Mouse (Mus musculus) retina, postnatal 1 day (tissue): ENCODE measurements at regions not wholly inside any gene's neighbourhood (a gene's known extent, or its start where the extent isn't known, plus 50 kb on each side); places are given as distances from the start of the nearest gene placed in this dataset.
"Not testable (repeated sequence)": the region's sequence is repeated elsewhere in the genome, so short reads cannot be mapped to it uniquely, and the experiment has no call there.

Experiments used
- DNase-seq: peaks from one replicate; pipeline ENCODE4 v3.0.0-alpha.2; 2012

DNA sequence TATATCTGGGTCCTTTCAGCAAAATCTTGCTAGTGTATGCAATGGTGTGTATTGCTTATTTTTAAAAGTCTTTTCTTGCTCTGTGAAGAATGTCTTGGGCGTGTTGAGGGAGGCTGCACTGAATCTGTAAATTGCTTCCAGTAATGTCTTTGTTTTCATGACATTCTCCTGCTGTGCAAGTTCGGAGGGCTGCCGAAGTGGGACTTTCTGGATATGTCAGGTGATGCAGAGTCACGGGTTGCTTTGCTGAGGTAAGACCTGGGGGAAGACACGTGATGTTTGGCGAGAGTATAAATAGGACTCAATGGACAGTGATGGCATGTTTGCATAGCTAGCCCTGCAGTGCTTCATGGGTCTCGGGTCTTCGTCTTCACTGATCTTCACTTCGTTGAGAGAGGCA lies 329.2 kb upstream of the Nr5a2 start:
- no peak for DNase-seq

DNA sequence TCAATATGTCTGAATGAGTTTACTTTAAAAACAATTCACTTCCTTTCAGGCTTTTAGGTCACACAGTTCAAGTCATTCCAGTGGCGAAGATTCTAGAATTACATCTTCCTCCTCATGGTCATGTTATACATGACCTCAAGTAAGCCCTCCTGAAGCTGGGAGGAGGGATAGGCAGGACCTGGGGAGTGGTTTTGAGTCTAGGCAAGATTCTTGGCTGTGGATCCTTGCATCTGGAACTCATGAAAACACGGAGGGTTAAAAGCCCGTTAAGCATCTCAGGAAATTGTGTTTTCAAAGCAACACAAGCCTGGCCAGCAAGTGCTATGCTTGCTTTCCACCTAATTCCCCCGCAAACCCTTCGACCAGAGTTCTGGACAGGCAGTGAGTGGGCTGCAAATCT lies 323.0 kb upstream of the Nr5a2 start:
- DNase-seq, result no peak

DNA sequence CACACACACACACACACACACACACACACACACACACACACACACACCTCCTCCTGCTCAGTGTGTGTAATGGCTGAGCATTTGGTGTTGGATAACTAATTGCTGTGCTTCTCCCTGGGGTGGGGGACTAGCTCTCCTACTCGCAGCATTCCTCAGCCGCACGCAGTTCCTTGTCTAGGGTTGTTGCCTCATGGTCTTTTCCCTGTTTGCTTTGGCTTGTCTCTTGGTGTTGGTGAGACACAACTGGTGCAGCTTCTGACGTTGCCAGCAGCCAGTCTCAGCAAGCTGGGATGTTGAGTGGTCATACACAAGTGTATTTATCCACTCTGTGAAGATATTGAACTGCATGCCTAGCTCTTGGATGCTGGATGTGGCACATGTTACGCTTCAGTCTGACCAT lies 322.2 kb upstream of the Nr5a2 start:
- DNase-seq, result no peak

DNA sequence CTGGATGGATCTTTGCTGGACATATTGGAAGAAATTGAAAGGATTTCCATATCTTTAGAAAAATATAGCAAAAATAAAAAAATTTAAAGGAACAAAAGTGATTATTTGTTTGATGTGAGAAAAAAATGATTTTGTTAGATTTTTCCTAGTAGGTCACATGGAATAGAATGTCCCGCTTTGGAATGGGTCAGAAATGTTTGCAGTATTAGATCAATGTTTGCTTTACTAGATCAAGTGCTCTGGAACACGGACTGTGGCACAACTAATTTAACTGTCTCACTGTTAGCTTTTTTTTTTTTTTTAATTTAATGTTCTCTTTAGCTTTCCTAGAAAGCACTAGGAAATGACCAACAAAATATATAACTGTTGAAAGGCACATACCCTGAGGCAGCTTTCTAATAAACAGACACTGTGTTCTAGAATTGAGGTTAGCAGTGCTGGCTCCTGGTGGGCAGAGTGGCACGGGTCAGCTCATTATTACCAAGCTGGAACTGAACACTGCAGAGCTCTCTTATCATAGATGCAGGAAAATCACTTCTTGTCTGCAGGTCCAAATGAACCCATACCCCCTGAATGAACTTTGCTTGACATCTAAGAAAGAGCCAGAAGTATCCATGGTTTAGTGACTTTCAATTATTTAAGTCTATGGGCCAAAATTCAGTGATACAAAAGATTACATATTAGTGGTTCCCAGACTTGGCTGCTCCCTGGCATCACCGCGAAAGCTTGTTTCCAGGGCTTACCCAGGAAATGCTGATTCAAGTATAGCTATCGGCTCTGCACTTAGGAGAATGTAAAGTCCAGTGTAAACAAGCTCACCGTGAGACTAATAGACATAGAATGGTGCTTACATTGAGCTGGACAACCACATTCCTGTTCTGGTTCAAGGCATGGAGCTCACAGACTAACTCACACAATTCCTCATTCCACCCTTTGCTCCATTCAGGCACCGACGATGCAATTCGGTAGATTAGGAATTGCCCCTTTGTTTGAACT lies 320.4 kb upstream of the Nr5a2 start:
- DNase-seq, result no peak

DNA sequence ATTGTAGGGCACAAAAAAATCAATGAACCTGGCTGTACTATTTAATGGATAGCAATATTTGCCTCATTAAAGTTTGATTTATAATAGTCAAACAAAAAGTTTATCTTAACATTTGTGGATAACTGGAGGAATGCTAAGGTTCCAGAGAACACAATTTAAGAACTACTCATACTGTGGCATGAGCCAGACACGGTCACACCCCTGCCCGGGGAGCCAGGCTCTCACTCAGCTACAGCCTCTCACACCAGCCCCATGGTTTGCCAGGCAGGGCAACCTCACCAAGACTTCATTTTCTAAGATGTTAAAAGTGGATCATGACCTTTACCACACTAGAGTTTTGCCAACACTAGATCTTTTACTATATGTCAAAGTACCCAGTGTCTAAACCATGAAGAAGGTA lies 319.7 kb upstream of the Nr5a2 start:
- DNase-seq, result no peak

DNA sequence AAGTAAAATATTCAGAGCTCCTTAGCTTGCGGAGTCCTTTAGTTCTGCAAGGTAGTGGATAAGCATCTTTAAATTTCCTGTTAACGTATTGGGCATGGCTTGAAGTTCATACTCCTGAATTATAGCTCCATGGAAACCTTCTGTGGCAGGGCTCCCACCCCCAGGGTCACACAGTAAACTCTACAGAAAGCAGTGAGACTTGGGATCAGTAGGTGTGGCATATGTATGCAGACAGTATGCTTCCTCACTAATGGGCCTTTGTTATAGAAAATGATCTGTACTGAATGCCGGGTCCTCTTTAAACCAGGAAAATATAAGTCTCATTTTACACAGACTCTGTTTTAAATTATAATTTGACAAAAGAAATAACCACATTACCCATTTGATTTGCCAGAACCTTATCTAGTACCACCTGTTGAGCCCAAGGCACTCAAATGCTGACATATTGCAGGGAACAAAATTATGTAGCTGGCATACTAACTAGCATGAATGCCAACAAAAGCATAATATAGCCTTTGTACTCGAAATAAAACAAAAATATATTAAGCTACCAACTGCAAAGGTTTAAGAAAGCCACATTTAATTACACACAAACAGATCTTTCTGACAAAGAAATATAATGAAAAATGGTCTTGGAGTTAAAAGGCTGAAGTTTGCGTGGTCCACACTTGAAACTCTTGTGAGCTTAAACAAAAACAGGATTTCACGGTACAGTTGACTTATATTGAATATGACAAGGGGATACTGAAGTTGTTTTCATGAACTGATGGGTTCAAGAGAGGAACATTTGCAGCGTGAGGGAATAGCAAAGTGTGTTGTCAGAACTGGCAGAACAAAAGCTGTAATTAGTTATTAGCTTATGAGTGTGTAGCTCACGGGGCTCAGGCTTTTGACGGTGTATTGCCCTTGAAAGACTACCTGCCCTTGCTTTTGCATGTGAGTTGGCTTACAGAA lies 310.7 kb upstream of the Nr5a2 start:
- peak; percentile 81 for DNase-seq

DNA sequence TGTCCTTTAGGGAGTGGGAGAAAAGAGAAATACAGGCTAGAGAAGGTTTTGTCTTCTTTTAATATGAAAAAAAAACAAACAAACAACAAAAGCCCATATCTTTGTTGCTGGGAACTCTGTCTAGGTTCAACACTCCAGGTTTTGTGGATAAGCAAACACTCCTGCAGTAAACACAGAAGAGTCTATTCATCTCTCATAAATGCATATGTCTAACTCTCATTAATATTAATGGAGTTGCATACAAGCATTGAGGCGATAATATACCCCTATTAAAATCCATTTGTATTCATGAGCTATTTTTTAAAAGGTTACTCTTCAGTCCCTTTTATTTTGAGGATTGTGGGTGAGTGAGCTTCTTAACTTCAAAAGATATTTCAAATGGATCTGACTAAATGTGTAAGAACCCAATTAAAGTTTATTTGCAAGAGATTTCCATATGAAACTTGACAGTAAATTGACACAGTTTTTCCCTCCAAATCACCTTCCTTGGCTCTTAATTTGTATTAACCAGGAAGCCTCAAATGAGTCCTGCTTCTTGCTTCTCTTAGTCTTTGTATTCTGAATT lies 302.6 kb upstream of the Nr5a2 start:
- DNase-seq, result no peak

DNA sequence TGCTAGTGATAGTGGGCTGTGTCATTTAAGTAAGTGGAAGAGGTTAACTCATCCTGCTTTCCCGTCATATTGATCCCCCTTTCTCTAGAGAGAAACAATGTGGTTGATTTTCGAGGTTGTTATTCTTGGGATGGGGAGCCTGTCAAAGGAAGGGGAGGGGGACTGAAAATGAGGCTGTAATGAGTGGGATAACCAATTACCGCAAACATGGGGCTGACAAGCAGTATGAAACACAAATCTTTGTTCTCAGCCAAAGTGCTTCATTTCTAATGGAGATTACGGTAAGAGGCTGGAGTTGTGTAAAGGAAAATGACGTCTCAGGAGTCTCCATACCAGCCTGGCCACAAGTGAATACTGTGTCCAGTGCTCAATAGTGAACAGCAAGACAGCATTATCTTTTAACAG lies 301.9 kb upstream of the Nr5a2 start:
- DNase-seq, result peak; percentile 47

DNA sequence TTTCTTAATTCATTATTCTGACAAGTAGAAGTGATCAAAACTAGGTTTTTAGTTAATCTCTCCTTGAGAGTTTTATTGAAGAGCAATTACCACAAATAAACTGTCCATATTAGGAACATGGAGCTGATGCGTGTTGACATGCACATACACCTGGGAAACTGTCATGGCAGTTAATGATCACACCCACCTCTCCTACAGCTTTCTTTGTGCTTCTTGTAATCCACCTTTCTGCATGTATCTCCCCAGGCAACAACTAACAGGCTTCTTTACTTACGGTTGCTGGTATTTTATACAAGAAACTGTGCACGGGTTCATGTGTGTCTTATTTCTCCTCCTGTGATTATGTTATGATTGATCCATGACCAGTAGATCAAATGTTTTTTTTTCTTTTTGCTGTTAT lies 296.0 kb upstream of the Nr5a2 start:
- DNase-seq, result no peak

DNA sequence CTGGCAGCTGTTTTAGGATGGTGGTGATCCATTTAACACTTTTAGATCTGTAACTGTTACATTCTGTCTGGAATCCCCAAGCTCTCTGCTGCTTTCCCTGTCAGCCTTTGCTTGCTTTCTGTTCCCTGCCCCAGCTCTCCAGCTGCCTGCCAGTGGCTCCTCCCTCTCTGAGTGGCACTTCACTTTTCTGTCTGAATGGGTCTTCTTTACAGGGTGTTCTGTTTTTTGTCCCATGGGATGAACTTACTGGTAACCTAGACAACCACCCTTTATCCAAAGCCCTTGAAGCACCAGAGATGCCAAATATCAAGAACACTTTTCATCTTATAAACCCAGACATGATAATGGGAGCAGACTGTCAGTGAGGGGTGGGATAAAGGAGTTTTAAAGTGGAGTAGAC lies 294.8 kb upstream of the Nr5a2 start:
- peak; percentile 15 for DNase-seq

DNA sequence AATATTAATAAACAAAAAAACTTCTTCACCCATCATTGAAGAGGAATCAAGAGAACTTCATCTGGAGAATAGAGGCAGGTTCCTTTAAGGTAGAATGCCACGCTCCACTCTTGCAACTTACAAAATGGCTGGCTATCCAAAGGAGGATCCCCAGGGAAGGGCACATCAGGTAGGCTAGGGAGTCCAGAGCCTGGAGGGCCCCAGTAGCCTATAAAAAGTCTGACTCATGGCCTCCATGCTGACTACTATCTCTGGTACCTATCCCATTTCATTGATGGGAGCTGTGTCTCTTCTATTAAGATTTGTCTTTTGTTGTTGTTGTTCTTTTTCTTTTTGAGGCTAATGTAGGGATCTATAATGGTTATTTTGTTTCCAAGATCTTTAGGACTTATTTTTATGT lies 294.4 kb upstream of the Nr5a2 start:
- DNase-seq, result no peak

DNA sequence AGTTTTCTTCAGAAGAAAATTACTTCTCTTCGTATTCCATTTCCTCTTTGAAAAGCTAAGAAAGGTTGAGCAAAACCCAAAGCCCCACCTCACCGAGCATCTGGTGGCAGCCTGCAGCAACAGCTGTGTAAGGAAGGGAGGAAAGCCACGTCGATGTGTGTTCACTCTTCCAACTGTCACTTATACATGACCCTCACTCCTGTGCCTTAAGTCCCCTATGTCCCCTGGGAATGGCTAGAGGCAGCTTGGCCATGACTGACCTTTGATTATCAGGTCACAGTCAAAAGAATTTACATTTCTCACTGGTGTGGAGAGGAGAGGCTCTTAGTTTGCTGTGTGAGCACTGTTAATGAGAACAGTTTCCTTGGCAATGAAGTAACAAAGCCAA lies 266.8 kb upstream of the Nr5a2 start:
- no peak for DNase-seq

DNA sequence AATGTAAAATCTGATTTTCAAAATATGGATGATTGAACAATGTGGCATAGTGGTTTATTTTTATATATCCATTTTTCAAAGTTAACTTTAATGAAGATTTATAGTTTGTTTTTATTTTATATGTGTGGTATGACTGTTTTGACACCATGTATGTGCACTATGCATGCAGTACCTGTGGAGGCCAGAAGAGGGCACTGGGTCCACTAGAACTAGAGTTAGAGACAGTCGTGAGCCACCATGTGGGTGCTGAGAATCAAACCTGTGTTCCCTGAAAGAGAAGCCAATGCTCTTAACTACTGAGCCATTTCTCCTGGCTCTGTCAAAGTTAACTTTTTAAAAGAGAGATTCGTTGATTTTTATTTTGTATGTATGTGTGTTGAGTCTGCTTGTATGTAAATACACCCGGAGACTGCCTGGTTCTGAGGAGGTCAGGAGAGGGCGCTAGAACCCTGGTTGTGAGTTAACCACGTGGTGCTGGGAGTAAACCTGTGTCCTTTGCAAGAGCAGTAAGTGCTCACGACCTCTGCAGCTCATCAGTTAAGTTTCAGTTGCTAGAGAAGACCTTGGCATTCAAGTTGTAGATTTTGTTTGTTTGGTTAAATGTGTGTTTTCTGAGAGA lies 266.3 kb upstream of the Nr5a2 start:
- peak; percentile 11 for DNase-seq

DNA sequence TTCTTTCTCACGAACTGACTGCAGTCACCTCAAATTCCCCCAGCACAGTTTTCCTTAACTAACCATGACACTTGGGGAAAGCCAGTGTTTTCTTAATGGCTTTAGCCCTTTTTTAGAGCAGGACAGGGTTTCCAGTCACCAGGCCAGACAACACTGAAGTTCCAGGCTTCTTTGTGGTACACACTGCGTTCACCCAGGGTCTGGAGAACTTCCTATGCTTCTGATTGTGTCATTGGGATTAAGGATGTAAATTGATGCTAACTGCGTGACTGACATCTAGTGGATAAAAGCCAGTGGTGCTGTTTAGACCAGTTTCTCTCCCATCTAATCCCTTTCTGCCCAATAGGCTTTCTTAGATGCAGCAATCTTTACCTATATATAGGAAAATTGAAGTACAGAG lies 265.2 kb upstream of the Nr5a2 start:
- DNase-seq, result peak; percentile 86

DNA sequence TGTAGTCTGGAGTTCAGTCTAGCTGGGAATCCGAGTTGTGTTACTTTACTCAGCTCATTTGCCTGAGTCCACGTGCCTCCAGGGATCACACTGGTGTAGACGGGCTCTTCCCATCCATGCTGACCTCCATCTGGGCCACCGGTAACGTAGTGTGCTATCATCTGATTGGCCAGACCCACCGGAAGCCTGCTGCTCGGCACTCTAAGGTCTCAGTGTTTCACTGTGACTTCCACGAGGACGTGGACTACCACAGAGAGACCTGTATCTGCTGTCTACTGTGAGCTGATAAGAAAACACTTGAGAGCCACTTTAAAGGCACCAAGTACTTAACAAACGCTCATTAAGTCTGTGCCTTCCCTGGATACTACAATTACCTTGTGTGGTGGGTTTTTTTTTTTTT lies 262.8 kb upstream of the Nr5a2 start:
- peak; percentile 10 for DNase-seq

DNA sequence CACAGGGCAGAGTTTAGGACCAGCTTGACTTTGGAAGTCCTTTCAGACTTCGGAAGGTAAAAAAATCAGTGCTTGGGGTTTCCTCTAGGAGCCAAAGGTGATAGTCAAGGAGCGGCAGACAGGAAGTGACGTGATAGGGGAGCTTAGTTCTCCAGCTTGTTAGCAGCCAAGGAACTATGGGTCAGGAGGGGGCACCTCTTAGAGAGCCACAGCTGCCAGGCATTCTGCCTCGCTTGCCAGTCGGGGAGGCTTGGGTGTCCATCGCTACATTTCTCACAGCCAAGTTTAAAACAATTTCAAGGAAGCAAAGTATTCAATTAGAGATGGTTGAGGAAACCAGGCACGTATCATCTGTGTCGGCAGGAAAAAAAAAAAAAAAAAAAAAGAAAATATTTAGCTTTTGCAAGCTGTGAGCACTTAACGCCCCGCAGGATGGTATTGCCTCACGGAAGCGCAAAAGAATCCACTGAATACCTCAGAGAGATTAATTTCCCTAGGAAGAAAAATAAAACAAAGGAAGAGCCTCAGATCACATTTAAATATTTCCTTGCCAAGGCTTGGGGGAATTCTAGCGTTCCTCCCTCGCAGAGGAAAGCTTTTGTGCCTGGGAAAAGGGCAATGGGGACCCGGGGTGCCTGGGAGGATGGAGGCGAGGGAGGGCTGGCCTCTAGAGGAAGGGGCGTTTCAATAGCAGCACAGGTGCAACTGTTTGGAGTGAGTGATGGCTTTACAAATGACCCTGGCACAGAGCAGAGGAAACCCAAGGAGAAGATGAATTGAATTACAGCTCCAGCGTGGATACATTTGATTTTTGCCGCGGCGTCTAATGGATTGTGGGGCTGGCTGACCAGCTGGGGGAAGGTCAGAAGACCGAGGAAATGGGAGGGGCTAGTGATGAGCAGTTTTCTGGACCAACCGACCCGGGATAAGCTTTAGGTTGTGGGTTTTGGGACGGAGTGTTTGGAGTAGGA lies 261.1 kb upstream of the Nr5a2 start:
- DNase-seq, result peak; percentile 59

DNA sequence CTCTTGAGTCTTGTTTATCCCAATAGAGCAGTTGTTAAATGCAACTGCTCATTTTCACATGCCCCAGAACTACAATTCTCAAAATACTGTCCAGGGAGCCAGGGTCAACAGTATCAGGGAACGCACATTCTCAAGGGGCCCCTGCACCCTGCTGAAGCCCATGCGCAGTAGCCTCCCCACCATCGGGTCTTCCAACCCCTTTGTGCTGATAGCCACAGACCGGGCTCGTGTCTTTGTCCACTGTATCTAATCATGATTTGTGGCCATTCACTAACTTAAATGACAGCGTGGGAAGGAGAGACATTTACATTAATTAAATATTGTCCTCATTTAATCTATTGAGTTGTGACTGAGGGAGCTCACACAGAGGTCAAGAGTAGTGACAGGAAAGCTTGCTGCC lies 260.0 kb upstream of the Nr5a2 start:
- peak; percentile 67 for DNase-seq

DNA sequence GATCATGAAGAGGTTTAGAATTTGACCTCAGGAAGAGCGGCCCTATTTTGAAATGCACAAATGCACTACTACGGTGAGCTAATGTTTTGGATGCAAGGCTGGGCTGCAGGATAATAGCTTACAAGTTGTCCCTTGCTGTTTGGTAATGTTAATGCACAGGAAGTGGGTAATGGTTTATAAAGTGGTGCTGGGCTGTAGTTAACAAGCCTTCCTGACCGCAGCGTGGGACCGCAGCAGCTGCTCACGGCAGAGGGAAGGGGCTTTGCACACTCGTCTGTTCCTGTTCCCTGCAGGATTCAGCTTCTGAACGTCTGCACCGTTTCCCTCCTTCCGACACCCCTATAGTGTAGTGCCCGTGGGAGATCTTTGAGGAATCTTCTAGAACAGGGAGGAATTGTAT lies 258.4 kb upstream of the Nr5a2 start:
- DNase-seq, result no peak

DNA sequence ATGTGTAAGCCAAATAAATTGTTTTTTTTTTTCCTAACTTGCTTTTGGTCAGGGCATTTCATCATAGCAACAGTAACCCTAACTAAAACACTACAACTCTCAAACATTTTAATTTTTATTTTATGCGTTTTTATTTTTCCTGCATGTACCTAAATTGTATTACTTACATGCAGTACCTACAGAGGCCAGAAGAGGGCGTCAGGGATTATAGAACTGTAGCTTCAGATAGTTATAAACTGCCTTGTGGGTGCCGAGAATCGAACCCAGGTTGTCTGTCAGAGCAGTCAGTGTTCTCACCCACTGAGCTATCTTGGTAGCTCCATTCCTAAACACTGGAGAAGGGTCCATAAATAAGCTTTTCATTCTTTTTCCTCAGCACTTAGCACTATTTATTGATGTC lies 257.8 kb upstream of the Nr5a2 start:
- DNase-seq, result no peak

DNA sequence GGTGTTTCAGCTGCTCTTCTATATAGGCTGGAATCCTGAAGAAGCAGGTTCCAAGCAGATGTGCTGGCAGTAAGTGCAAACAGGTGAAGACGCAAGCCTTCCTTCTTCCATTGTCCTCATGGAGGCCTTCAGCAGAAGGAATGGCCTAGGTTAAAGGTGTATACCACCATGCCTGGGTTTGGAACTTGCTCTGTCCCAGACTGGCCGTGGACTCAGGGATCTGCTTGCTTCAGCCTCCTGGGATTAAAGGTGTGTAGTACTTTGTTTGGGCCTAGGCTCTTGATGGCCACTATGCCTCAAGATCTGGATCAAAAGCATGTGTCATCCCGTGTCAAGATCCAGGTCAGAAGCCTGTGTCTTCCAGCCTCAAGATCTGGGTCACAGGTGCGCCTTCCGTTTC lies 257.0 kb upstream of the Nr5a2 start:
- no peak for DNase-seq

DNA sequence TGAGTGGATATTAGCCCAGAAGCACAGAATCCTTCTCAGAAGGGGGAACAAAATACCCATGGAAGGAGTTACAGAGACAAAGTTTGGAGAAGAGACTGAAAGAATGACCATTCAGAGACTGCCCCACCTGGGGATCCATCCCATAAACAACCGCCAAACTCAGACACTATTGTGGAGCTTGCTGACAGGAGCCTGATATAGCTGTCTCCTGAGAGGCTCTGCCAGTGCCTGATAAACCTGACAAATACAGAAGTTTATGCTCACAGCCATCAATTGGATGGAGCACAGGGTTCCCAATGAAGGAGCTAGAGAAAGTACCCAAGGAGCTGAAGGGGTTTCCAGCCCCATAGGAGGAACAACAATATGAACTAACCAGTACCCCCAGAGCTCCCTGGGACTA lies 254.1 kb upstream of the Nr5a2 start:
- not testable (repeated sequence) for DNase-seq

DNA sequence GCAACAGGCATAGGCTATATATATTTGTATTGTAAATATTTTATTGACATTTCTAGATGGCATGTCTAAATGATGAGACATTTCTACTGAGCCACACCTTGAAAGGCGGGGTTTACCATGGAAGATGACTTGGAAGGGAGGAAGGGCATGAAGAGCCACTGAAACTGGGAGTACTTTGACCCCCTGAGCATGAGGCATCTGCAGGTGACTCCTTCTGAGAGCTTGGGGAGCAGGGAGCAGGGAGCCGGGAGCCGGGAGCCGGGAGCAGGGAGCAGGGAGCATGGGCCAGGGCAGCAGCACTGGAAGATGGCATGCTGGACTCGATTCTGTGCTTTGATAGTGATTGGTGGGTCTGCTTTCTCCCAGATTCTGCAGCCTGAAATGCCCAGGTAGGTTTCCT lies 253.5 kb upstream of the Nr5a2 start:
- DNase-seq, result no peak
